Mouse (Mus musculus) mesoderm, embryonic 11.5 days (tissue): Measurements from ENCODE around the gene Cryz.
A peak's percentile ranks its signal among the peaks of the same experiment; 100 is the strongest.
"Not testable (repeated sequence)": the region's sequence is repeated elsewhere in the genome, so short reads cannot be mapped to it uniquely, and the experiment has no call there.

Experiments used
- DNase-seq: peaks from one replicate; pipeline ENCODE4 v3.0.0-alpha.2; 2012; ENCODE audit warnings: low read depth, low spot score

The Cryz gene

GRCm38 (mm10) chr3:154607896-154608295 lies 11.4 kb downstream of the Cryz start:
- DNase-seq = no peak

DNA sequence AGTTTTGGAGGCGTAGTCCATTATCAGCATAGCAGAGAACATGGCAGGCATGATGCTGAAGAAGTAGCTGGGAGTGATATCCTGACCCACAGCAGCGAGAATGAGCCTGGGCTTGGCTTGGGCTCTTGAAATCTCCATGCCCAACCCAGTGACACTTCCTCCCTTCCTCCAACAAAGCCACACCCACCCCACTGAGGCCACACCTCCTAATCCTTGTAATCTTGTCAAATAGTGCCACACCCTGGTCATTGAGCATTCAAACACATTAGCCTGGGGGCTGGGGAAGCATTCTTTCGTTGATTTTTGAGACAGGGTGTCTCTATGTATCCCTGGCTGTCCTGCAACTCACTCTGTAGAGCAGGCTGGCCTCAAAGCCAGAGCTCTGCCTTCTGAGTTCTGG lies 15.4 kb downstream of the Cryz start:
- no peak for DNase-seq

- no peak for DNase-seq
These were observed 18.3 kb downstream of the Cryz start for GRCm38 (mm10) chr3:154614771-154615170.

DNA sequence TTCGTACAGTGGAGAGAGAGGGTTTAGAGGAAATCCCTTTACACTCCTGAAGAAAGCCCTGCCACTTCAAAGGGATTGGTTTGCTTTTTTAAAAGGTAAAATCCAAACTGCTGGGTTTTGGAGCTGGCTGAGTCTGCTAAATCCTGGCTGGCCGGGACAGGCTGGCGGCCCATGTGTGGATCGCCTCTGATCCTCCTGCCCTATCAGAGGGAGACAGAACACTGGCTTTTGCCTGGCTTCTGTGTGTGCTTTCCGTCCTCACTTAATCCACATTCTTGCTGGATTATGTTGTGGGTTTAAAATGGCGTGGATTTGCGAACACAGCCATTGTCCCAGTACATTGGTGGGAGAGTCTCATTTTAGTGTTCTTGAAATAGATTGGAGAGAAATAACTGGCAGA lies 18.8 kb downstream of the Cryz start:
- DNase-seq = no peak

DNA sequence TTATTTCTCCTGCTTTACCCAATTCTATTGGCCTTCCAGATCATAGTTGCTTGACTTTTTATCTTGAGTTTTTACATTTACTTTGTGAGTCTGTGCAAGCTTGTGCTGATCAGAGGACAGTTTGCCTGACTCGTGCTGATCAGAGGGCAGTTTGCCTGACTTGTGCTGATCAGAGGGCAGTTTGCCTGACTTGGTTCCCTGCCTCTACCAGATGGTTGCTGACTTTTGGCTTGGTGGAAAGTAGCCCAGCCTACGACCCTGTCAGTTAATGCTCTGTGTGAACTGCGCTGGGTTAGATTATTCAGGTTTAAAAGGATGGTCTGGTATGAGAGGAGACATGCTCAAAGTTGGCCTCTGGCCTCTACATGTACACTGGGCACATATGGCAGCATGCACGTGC lies 19.6 kb downstream of the Cryz start:
- DNase-seq = no peak

DNA sequence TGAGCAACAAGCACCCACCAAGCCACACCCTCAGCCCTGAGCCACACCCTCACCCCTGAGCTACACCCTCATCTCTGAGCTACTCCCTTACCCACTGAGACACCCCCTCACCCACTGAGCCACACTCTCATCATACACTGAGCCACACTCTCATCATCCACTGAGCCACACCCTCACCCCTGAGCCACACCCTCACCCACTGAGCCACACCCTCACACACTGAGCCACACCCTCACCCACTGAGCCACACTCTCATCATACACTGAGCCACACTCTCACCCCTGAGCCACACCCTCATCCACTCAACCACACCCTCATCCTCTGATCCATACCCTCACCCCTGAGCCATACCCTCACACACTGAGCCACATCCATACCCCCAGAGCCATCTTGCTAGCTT lies 31.8 kb downstream of the Cryz start:
- no peak for DNase-seq

GRCm38 (mm10) chr3:154631281-154631680 lies 34.8 kb downstream of the Cryz start:
- not testable (repeated sequence) for DNase-seq

GRCm38 (mm10) chr3:154633091-154633490 lies 36.6 kb downstream of the Cryz start:
- no peak for DNase-seq

GRCm38 (mm10) chr3:154646638-154647442 lies 50.3 kb downstream of the Cryz start:
- DNase-seq = peak; percentile 37

DNA sequence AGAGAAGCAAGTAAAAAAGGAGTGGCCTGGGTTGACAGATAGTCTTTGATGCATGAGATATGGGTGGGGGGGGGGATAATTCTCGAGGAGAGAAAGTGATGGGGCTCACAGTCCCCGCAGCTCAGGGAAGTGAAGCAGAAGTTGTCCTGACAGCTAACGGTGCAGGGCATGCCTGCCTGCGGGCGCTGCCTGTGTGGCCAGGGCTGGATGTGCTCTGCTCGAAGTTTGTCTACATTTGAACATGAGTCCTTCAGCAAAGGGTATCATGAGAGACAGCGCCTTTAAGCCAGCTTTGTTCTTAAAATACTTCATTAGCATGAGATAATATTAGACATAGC lies 50.9 kb downstream of the Cryz start:
- DNase-seq = no peak

DNA sequence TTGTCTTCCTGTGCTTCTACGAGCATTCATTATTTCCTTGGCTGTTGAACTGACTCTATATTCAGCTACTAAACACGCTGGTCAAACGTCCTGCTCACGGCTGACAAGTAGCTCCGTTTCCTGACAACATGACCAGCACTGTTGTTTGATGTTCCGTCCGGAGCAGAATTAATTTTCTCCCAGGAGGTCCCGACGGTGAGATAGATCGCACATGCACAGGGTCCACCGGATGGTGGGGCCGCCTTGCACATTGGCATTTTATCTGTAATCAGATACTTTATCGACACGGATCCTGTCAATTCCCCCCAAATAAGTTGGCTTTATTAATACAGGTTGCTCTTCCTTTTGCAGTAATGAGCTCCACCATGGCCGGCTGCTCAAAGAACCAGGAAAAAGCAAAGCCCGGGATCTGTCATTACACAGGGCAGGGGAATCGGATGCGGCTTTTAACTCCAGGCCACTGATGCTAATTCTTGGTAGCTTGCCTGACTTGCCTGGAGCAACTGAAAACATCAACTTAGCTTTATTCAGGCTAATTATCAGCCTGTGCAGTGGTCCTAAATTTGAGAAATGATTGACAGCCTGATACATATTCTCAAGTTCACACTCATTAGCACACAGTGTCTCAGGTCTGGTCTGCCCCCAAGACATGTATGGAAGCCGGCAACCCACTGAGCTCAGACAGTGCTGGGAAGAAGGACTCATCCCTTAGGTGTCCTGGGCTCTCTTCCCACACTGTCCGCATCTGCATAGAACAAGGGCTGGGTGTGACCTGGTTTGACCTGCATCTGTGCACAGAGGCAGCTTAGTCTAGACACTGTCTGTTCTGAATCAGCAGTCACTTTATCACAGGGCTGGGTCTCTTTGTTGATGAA lies 53.1 kb downstream of the Cryz start:
- DNase-seq = no peak

GRCm38 (mm10) chr3:154651192-154651821 lies 54.8 kb downstream of the Cryz start:
- no peak for DNase-seq

- peak; percentile 79 for DNase-seq
These were observed 56.3 kb downstream of the Cryz start for GRCm38 (mm10) chr3:154652581-154653420.

DNA sequence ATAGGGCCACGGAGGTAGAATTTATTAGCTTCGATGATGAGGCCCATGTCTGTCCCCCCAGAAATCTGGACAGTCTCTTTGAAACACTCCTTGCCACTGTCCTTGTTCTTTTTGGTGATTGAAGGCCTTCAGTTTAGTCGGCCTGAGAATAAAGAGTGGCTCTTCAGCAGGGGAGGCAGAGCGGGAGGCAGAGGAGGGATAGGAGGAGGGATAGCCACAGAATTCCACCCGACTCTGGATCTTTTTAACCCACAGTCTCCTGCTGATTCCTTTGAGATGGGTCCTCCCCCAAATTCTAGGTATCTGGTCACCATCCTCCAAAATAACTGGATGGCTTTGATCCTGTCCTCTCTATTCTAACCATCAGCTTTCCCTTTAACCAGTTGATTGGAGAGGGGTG lies 56.9 kb downstream of the Cryz start:
- DNase-seq = no peak

DNA sequence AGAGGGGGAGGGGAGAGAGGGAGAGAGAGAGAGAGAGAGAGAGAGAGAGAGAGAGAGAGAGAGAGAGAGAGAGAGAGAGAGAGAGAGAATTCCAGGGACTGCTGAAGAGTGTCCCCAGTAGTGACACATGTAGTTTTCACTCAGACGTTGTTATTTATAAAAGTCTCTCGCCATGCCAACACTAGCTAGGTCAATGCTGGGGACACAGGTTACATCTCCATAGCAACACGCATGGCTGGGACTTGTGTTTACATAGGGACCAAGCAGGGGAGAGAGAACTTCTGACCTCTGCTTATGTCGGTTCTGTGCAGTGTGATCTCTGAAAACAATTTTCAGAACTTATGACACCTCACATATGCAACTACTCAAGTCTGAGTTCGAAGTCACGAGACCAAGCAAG lies 57.8 kb downstream of the Cryz start:
- no peak for DNase-seq

- DNase-seq = no peak
These were observed 58.4 kb downstream of the Cryz start for GRCm38 (mm10) chr3:154654901-154655300.

DNA sequence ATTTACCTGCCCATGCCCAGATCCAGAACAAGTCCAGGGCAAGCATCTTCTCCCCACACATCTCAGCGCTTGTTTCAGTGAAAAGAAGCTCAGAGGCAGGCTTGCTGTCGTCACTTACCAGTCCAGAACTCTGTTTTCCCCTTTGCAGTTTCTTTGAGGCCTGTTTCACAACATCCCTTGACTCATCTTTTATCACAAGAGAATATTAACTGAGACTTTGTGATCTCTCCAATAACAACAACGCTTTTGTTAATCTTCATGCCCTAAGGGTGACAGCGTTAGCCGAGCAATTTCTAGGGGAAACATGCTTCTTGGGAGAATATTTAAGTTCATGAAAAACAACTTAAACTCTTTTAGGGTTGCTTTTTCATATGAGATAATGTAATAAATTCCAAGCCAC lies 59.2 kb downstream of the Cryz start:
- DNase-seq = no peak

GRCm38 (mm10) chr3:154663545-154663944 lies 67.0 kb downstream of the Cryz start, which contains the start of gene Erich3:
Erich3 (plus strand) TSS chr3:154663859.
- no peak for DNase-seq

DNA sequence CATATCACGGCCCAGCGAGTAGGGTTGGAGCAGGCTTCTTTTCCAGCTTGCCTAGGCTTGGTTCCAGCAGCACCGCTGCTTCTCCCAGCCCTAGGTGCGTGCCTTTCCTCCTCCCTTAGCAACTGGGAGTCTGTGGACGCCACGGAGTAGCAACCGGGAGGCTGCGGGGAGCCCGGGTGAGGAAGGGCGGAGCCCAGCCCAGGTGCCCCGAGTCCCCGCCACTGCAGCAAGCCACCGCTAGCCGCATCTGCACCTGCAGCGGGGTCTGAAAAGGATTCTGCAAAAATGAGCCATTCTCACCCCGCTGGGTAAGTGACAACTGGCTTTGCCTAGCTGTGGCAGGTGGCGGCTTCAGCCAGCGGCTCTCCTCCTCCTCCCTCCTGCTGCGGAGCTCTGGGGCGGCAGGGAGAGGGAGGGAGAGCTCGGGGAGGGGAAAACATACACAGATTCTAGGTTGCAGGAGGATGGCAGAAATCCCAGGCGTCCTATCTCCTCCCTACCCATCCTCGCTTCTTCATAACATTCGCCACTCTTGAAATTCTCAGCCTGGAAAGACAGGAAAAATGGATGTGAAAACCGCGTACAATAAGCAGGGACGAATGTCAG lies 67.6 kb downstream of the Cryz start:
- DNase-seq = peak; percentile 38

DNA sequence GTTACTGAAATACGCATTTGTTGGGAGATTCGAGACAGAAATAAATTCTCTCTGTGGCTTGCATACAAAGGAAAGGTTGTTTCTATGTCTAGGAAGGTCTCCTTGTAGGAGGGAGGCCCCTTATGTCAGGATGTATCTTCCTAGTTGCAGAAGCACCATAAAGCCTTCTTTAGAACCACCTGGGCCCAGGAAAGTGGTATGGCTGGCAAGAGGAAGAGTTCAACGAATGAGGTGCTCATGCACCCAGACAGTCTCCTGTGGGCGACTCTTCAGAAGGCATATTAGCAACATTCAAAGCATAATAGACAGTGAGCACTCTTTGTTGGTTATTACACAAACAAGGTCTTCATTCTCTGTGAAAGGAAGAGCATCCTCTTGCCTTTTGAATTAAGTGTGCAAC lies 68.1 kb downstream of the Cryz start:
- DNase-seq = no peak

DNA sequence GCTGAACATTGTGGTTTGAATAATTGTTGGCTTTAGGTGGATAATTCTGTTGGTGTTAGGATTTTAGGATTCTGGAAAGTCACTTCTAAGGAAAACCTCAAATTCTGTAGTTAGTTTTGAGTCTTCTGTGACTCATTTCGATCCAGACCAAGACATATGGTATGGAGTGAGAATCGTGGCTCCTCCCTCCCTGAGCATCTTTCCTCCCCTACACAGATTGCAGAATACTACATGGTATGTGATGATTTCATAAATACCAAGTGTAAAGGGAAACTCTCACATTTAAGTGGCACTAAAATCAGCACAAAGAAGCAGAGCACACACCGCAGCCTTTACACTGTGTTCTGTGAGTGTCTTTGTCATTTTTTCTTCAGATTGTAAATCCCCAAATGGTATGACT lies 72.0 kb downstream of the Cryz start:
- no peak for DNase-seq
